Mouse (Mus musculus) c-Kit-negative CD71-positive TER-119-positive erythroid progenitor cells, embryonic 14.5 days (primary cell): ENCODE measurements around the gene Ahsg.
"Not testable (repeated sequence)": the region's sequence is repeated elsewhere in the genome, so short reads cannot be mapped to it uniquely, and the experiment has no call there.

ENCODE experiments used
- DNase-seq: peaks from one replicate; pipeline ENCODE4 v3.0.0-alpha.2; 2013; ENCODE audit warnings: low read depth, low spot score

Ahsg gene

GRCm38 (mm10) chr16:22938541-22938940 lies 47.5 kb downstream of the Ahsg start:
- no peak for DNase-seq

- no peak for DNase-seq
These were observed 48.1 kb downstream of the Ahsg start for GRCm38 (mm10) chr16:22939120-22939695.

GRCm38 (mm10) chr16:22941825-22942476 lies 50.9 kb downstream of the Ahsg start:
- not testable (repeated sequence) for DNase-seq

- no peak for DNase-seq
These were observed 56.3 kb downstream of the Ahsg start for GRCm38 (mm10) chr16:22947371-22947770.
